Mouse (Mus musculus): ENCODE measurements around the gene Hpca. TPM values are rescaled to one million over a fixed set of nuclear protein-coding genes. Genes with fewer than 3 reads are reported as not detected.

Hpca gene
- polyA plus RNA-seq (2015; fragmentation: Nextera tagmentation; extraction: Ambion mirVana): 76.7 and 78.1 TPM in 2 replicates

DNA sequence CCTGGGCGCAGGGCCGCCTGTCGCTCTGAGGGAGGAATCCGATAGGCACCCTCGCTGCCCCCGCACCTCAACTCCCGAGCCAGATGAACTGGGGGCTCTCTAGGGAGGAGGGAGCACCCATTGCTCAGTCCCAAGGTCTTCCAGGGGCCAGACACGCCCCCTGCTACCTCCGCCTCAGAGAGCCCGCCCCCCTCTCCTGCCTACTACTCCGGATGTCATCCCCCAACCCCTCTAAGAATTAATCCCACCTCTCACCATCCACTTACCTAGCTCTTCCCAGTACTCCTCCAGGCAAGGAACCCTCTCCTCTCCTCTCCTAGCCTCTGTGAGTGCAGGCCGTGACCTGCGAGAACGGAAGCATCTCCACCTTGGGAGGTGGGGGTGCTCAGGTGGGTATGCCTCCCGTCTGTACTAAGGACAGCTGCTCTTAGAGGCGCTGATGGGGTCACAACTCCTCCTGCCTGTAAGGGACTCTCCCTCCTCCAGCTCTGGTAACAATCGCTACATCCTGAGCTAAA is at the start of gene Hpca:
Gene Hpca (minus strand): TSS at position 468 of the 518 bp plus-strand sequence.
- Histone ChIP-seq H3K27me3 (replicated peaks) (peaks cover 41% of the 10 kb centered on the region), H3K27ac (peak within 1 kb of the TSS; percentile 30), H3K4me3 (peak within 1 kb of the TSS; percentile 67), H3K9me3 (no peaks in the 10 kb centered on the region), H3K9ac (peak within 1 kb of the TSS; percentile 75), H3K4me2 (peak within 1 kb of the TSS; percentile 98), H3K36me3 (replicated peaks) (no peaks in the 10 kb centered on the region), H3K4me1 (peaks cover 51% of the 10 kb centered on the region)
- 2% methylated on average over 17 of the region's 17 CpGs for WGBS
- peak; percentile 28 for ATAC-seq (replicated peaks)

DNA sequence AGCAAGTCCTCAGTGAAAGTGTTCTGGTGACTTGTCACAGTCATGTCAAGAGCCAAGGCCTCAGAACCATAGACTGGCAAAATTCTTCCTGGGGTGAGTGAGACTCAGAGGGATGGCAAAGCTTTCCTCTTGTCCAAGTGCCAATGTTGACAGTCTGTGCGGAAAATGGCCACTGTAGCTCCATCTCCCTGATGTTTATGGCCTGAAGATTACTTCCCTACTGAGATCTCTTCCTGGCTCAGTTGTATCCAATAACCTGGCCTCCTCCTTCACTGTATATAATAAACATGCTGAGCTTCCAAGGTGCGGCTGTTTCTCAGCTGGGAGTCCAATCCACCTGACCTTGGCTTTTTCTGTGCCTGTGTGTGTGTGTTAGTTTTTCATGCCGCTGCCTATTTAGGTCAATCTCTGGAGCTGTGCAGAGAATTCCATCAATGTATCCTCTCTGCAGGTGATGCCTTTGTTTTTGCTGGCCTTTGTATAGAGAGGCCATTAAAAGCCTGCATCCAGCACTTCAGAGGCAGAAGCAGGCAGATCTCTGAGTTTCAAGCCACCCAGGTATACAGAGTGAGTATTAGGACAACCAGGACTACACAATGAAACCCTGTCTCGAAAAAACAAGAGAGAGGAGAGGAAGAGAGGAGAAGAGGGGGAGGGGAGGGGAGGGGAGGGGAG is 39.9 kb upstream of the Hpca start:
- Histone ChIP-seq H3K9ac (no peak overlapping the region), H3K4me3 (no peak overlapping the region), H3K9me3 (no peaks in the 10 kb centered on the region), H3K4me2 (no peak overlapping the region), H3K36me3 (replicated peaks) (peaks cover 7% of the 10 kb centered on the region; the same call in 1 of the 2 replicates), H3K27me3 (replicated peaks) (no peaks in the 10 kb centered on the region), H3K4me1 (no peaks in the 10 kb centered on the region), H3K27ac (no peak overlapping the region)
- 79% methylated on average over 4 of the region's 4 CpGs for WGBS
- no peak for ATAC-seq (replicated peaks)

DNA sequence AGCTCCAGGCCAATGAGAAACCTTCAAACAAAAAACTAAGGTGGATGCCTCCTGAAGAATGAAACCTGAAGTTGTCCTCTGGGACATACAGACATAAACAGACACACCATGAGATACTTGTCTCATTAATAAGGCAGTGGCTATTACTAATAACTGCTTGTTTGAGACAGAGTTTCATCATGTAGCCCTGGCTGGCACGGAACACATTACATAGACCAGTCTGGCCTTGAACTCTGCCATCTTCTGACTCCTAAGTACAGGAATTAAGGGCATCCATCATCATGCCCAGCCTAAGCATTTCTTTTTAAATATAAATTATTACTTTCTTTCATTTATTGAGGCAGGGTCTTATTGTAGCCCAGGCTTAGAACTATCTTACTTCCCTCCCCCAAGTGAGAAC is 39.2 kb upstream of the Hpca start:
- no peaks in the 10 kb centered on the region for H3K27me3 ChIP-seq (replicated peaks)
- H3K36me3 ChIP-seq (replicated peaks): peaks cover 9% of the 10 kb centered on the region; the same call in 1 of the 2 replicates
- H3K4me3 ChIP-seq: no peak overlapping the region
- H3K9ac ChIP-seq: no peak overlapping the region
- H3K4me1 ChIP-seq: no peaks in the 10 kb centered on the region
- WGBS: 100% methylated on average over 1 of the region's 1 CpGs
- no peak overlapping the region for H3K4me2 ChIP-seq
- H3K27ac ChIP-seq: no peak overlapping the region
- no peak for ATAC-seq (replicated peaks)
- H3K9me3 ChIP-seq: no peaks in the 10 kb centered on the region

DNA sequence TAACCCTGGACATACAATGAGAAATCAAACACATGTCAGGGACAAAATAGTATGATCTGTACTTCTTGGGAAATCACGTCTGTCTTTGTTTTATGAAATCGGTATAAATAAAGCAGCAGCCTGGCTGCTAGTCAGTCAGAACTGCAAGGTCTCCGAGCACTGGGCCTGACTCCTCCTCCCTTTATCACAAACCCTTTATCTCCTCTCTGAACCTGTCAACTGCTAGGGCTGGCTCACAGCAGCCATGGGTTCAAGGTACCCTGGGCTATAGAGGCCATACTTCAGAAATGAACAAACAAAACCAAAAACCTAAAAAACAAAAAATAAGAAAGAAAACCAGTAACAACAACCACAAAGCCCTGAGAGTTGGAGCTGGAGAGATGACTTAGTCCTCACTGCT is 36.7 kb upstream of the Hpca start:
- WGBS: 69% methylated on average over 3 of the region's 3 CpGs
- H3K4me2 ChIP-seq: no peak overlapping the region
- ATAC-seq (replicated peaks): no peak
- H3K4me1 ChIP-seq: no peaks in the 10 kb centered on the region
- no peaks in the 10 kb centered on the region for H3K27me3 ChIP-seq (replicated peaks)
- H3K36me3 ChIP-seq (replicated peaks): peaks cover 11% of the 10 kb centered on the region; the same call in 1 of the 2 replicates
- no peak overlapping the region for H3K4me3 ChIP-seq
- H3K9ac ChIP-seq: no peak overlapping the region
- H3K9me3 ChIP-seq: no peaks in the 10 kb centered on the region
- no peak overlapping the region for H3K27ac ChIP-seq

DNA sequence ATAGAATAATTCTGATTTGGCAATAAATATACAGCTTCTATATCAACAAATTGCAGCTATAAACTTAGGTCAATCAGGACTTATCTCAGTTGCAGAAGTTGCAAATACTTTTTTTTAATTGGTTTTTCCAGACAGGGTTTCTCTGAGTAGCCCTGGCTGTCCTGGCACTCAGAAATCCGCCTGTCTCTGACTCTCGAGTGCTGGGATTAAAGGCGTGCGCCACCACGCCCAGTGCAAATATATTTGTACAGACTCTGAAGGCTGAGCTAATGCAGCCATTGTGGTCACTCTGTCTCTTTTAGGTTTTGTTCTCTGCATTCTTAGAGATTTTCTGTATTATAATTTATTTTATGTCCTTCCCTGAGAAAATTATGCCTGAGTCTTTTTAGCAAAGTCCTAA is 35.7 kb upstream of the Hpca start:
- Histone ChIP-seq H3K4me2 (no peak overlapping the region), H3K27me3 (replicated peaks) (no peaks in the 10 kb centered on the region), H3K36me3 (replicated peaks) (peaks cover 14% of the 10 kb centered on the region; the same call in 1 of the 2 replicates), H3K9ac (no peak overlapping the region), H3K4me3 (no peak overlapping the region), H3K4me1 (no peaks in the 10 kb centered on the region), H3K27ac (no peak overlapping the region), H3K9me3 (no peaks in the 10 kb centered on the region)
- WGBS: 88% methylated on average over 5 of the region's 5 CpGs
- no peak for ATAC-seq (replicated peaks)

DNA sequence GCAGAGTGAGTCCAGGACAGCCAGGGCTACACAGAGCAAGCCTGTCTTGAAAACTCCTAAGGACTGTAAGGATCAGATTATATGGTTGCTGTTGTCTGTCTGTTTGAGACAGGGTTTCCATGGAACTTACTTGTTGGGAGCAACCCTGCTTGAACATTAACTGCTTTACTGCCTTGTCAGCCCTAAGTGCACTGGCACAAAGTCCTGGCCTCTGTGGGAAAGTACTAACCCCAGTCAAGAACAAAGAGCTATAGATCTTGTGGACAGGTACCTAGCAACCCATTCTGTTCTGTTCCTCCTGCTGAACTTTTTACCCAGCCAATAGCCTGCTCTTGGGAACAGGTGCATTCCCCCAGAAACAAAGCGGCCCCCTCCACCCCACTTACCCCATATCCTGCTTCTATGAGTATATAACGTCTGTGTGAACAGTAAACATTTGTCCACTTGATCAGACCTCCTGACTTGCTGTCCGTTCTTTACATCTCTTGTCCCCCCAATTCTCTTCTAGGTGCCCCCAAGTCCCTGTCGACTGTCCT is 29.5 kb upstream of the Hpca start:
- H3K4me3 ChIP-seq: no peak overlapping the region
- H3K36me3 ChIP-seq (replicated peaks): peaks cover 27% of the 10 kb centered on the region; the same call in 1 of the 2 replicates

DNA sequence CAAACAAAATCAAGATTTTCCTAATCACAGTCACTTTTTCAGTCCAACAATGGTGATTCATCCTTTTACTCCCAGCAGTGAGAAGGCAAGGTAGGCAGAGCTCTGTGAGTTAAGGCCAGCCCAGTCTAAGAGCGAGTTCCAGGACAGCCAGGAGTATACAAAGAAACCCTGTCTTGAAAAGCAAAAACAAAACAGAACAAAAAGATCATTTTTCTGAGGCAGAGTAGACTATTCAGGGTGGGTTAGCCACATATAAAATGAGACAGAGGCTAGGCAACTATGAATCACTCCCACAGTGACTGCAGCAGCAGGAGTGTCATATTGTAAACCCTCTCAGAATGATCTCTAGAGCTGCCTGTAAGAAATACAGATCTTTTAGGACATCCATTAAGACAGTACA is 27.5 kb upstream of the Hpca start:
- Histone ChIP-seq H3K9me3 (no peaks in the 10 kb centered on the region), H3K27ac (no peak overlapping the region), H3K4me3 (no peak overlapping the region), H3K4me2 (no peak overlapping the region), H3K36me3 (replicated peaks) (peaks cover 20% of the 10 kb centered on the region; the same call in 1 of the 2 replicates), H3K9ac (no peak overlapping the region), H3K27me3 (replicated peaks) (no peaks in the 10 kb centered on the region), H3K4me1 (peaks cover 15% of the 10 kb centered on the region)
- ATAC-seq (replicated peaks): no peak
- 74% methylated on average over 1 of the region's 1 CpGs for WGBS

More for the DNA sequence above, 29.5 kb upstream of the Hpca start:
- Histone ChIP-seq H3K4me1 (peaks cover 3% of the 10 kb centered on the region), H3K9me3 (no peaks in the 10 kb centered on the region), H3K9ac (no peak overlapping the region), H3K27me3 (replicated peaks) (no peaks in the 10 kb centered on the region), H3K4me2 (no peak overlapping the region), H3K27ac (no peak overlapping the region)
- no peak for ATAC-seq (replicated peaks)
- WGBS: 94% methylated on average over 4 of the region's 4 CpGs

DNA sequence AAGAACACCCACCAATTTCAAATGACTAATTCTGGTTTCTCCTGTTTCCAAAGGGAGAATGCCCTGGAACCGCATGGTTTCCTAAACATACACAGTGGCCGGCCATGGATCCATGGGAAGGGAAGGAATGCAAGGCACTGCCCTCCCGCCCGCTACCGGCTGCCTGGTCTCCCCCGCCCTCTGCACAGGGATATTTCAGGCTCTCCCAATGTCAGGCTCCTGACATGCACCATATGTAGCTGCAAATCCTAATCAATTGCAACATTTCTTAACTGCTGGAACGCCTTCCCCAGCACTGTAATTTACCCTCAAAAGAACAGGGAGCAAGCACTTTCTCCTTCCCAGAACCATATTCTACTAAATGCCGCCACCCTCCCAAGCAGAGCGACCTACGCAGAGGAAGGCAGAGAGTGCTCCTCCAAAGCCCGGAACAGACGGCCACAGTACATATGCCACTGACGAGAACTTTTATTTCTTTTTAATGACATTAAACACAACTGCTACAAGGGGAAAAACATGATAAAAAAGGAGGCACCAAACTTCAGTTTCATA is 25.8 kb upstream of the Hpca start:
- Histone ChIP-seq H3K9me3 (no peaks in the 10 kb centered on the region), H3K36me3 (replicated peaks) (peaks cover 14% of the 10 kb centered on the region; the same call in 1 of the 2 replicates), H3K9ac (no peak overlapping the region), H3K4me2 (no peak overlapping the region), H3K27ac (0 out of 2 replicates have a peak overlapping the region, but pooled peaks have one; percentile 3), H3K4me1 (peaks cover 21% of the 10 kb centered on the region), H3K27me3 (replicated peaks) (no peaks in the 10 kb centered on the region), H3K4me3 (no peak overlapping the region)
- ATAC-seq (replicated peaks): no peak
- 86% methylated on average over 13 of the region's 13 CpGs for WGBS

DNA sequence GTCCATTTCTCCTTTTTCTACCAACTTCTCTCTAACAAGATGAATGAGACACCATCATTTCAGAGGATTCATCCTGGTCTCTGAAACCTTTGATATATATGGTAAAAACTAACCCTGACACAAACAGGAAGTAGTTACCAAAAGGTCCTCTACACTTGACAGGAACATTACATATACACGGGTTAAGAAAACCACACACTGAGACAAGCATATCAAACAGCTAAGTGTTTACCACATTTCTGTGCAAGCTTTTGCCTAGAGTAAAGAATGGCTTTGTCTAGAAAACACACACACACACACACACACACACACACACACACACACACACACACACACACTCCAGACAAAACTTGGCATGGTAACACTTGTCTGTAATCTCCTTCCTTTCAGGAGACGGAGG is 24.6 kb upstream of the Hpca start:
- Histone ChIP-seq H3K27ac (no peak overlapping the region), H3K4me2 (no peak overlapping the region), H3K9ac (no peak overlapping the region), H3K36me3 (replicated peaks) (peaks cover 6% of the 10 kb centered on the region; the same call in 1 of the 2 replicates), H3K4me3 (no peak overlapping the region), H3K9me3 (no peaks in the 10 kb centered on the region), H3K4me1 (peaks cover 30% of the 10 kb centered on the region), H3K27me3 (replicated peaks) (no peaks in the 10 kb centered on the region)
- WGBS: 51% methylated on average over 2 of the region's 2 CpGs
- no peak for ATAC-seq (replicated peaks)

DNA sequence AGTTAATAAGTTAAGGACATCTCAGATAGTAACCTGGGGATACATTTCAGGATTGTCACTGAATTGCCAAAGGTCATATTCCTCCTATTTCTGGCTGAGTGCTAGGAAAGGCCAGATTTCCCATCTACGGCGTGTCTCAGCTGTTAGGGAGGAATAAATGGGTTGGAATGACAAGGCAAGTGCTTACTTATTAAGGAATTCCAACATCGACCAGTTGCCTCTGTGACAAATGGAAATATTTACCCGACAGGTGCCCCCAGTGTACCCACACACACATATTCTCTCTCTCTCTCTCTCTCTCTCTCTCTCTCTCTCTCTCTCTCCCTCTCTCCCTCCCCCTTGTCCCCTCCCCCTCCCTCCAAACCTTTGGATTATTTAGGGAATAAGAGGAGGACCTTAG is 24.1 kb upstream of the Hpca start:
- WGBS: 79% methylated on average over 4 of the region's 4 CpGs

DNA sequence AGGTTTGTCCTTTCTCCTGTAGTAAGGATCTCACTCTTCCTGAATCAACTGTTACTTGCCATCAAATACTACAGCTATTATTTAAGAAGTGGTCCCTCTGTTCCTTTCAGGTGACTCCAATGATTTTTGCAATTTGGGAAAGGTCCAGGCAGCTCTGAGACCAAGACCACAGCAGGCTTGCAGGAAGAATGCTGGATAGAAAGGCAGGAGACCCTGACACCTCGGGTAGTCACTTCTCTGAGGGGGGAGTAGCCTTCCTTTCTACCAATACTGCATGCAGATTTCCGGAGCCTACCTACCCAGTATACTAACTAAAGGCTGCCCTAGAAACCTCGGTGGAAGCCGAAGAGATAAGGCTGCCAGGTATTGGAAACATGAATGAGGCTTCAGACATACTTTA is 23.6 kb upstream of the Hpca start:
- Histone ChIP-seq H3K4me3 (no peak overlapping the region), H3K36me3 (replicated peaks) (peaks cover 6% of the 10 kb centered on the region; the same call in 1 of the 2 replicates), H3K4me1 (peaks cover 31% of the 10 kb centered on the region), H3K4me2 (no peak overlapping the region), H3K27ac (peak overlapping the region; percentile 70), H3K9ac (no peak overlapping the region), H3K27me3 (replicated peaks) (no peaks in the 10 kb centered on the region), H3K9me3 (no peaks in the 10 kb centered on the region)
- WGBS: 71% methylated on average over 4 of the region's 4 CpGs
- no peak for ATAC-seq (replicated peaks)

More for the DNA sequence above, 24.1 kb upstream of the Hpca start:
- Histone ChIP-seq H3K4me3 (no peak overlapping the region), H3K27me3 (replicated peaks) (no peaks in the 10 kb centered on the region), H3K27ac (no peak overlapping the region), H3K36me3 (replicated peaks) (peaks cover 6% of the 10 kb centered on the region; the same call in 1 of the 2 replicates), H3K4me2 (no peak overlapping the region), H3K9me3 (no peaks in the 10 kb centered on the region), H3K9ac (no peak overlapping the region), H3K4me1 (peaks cover 31% of the 10 kb centered on the region)
- ATAC-seq (replicated peaks): no peak
